Mouse (Mus musculus): ENCODE measurements at regions not wholly inside any gene's neighbourhood (a gene's known extent, or its start where the extent isn't known, plus 50 kb on each side); places are given as distances from the start of the nearest gene placed in this dataset.

DNA sequence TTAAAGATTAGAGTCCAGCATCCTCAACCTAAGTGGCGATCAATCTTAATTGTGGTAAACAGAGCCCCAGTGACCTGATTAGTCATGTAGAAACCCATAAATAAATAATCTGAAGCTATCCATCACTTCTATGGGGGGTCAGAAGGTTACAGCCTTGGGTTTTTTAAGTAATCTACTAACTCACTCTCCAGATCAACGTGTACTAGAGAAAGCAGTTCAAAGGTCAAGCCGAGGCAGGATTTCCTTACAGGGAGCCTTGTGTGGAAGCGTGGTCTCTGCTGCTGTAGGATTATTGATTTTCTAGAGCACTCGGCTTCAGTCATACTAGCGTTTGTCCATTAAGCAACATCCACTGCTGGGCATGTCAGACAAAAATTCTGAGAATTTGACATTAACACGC lies 127.1 kb downstream of the Psat1 start:
- no peak for TF ChIP-seq POLR2A (IDR thresholded peaks at IDR 0.05; ENCODE audit: insufficient read depth, low read depth, low read length)
- no peak for TF ChIP-seq CTCF (IDR thresholded peaks at IDR 0.05; ENCODE audit: insufficient read depth, low read depth, low read length)
